Mouse (Mus musculus) heart, postnatal 36 days (tissue): ENCODE measurements around the gene Olfr92. TPM values are rescaled to one million over a fixed set of nuclear protein-coding genes. Genes with fewer than 3 reads are reported as not detected.

ENCODE experiments used
- DNase-seq, 2 experiments: peaks; one replicate each; pipeline ENCODE4 v3.0.0; 2021 to 2022
- intact Hi-C: fragments of 180-260 bp; cut with DNase I; formaldehyde crosslinking; loops from one replicate; pipeline ENCODE4 v1.15.1; 2025
- total RNA-seq, 2 experiments: library from RNA; stranded (reverse); gene quantifications; 2 replicates each; pipeline ENCODE4 v1.2.3; 2021

Gene Olfr92
- total RNA-seq, 2 experiments from 2014 or later, result not detected

- intact Hi-C loops, result no loop called here
- DNase-seq, result no peak
Observed at GRCm38 (mm10) chr17:37063686-37064495, 56.0 kb downstream of the Olfr92 start.

- intact Hi-C loops, result no loop called here
- DNase-seq, result no peak
Observed at GRCm38 (mm10) chr17:37063063-37063462, 56.8 kb downstream of the Olfr92 start.

- intact Hi-C loops, result no loop called here
Observed at GRCm38 (mm10) chr17:37062101-37062641, 57.7 kb downstream of the Olfr92 start.

GRCm38 (mm10) chr17:37061435-37061834 is 58.5 kb downstream of the Olfr92 start:
- intact Hi-C loops, result no loop called here
- DNase-seq, result no peak

More at GRCm38 (mm10) chr17:37062101-37062641, 57.7 kb downstream of the Olfr92 start:
- DNase-seq, result no peak

Other genes starting within 250 kb of the Olfr92 start
- gene Trim40, start 230.0 kb downstream of the Olfr92 start, total RNA-seq, result not detected
- gene Trim31, start 222.0 kb downstream of the Olfr92 start, total RNA-seq, result not detected
- under 1 TPM; 0.76 to 0.92 TPM for gene Rnf39, start 177.2 kb downstream of the Olfr92 start, total RNA-seq
- gene Ppp1r11, start 168.3 kb downstream of the Olfr92 start, total RNA-seq, result 10 to 100 TPM; 95.1 to 96.8 TPM
- gene Znrd1, start 161.5 kb downstream of the Olfr92 start, total RNA-seq, result 10 to 100 TPM; 24.1 to 27.6 TPM
- gene Znrd1as, start 161.5 kb downstream of the Olfr92 start, total RNA-seq, result 10 to 100 TPM; 13.3 to 13.5 TPM
- gene 2410137M14Rik, start 138.9 kb downstream of the Olfr92 start, total RNA-seq, result not detected
- not detected for gene H2-M5, start 130.6 kb downstream of the Olfr92 start, total RNA-seq
- gene Zfp57, start 118.9 kb downstream of the Olfr92 start, total RNA-seq, result 1 to 10 TPM; 1.0 to 1.8 TPM
- gene Mog, start 96.7 kb downstream of the Olfr92 start, total RNA-seq, result not detected
- gene Gabbr1, start 74.1 kb downstream of the Olfr92 start, total RNA-seq, result 1 to 10 TPM; 8.6 to 9.4 TPM
- not detected for gene Olfr90, start 31.6 kb downstream of the Olfr92 start, total RNA-seq
- gene Olfr91, start 21.8 kb downstream of the Olfr92 start, total RNA-seq, result not detected
- not detected for gene Olfr93, start 41.4 kb upstream of the Olfr92 start, total RNA-seq
- not detected for gene Ubd, start 73.8 kb upstream of the Olfr92 start, total RNA-seq
- not detected for gene Olfr94, start 80.9 kb upstream of the Olfr92 start, total RNA-seq
- not detected for gene Olfr95, start 93.0 kb upstream of the Olfr92 start, total RNA-seq
- not detected for gene Olfr96, start 100.1 kb upstream of the Olfr92 start, total RNA-seq
- not detected for gene Olfr97, start 117.2 kb upstream of the Olfr92 start, total RNA-seq
- gene Olfr98, start 143.7 kb upstream of the Olfr92 start, total RNA-seq, result not detected
- 1 to 10 TPM; 2.8 to 3.7 TPM for gene H2-M3, start 150.1 kb upstream of the Olfr92 start, total RNA-seq
- gene Olfr99, start 163.4 kb upstream of the Olfr92 start, total RNA-seq, result not detected
- not detected for gene Olfr101, start 184.2 kb upstream of the Olfr92 start, total RNA-seq
- gene Olfr102, start 197.0 kb upstream of the Olfr92 start, total RNA-seq, result not detected
- not detected for gene Olfr103, start 219.6 kb upstream of the Olfr92 start, total RNA-seq
- gene Olfr104-ps, start 239.5 kb upstream of the Olfr92 start, total RNA-seq, result not detected